Mouse (Mus musculus): ENCODE measurements around the gene Gm4737. TPM values are rescaled to one million over a fixed set of nuclear protein-coding genes. Genes with fewer than 3 reads are reported as not detected.

The Gm4737 gene
- total and polyA plus RNA-seq, 3 experiments: 51.4 to 154 (median 118) TPM

GRCm38 (mm10) chr16:46173039-46173438, 18.2 kb upstream of the Gm4737 start:
- Histone ChIP-seq H3K4me3 (replicated peaks in 1 of 3; ENCODE audit: low read depth in 2 of 3, low read length in 2 of 3, poor library complexity in 1 of 3) (no peak overlapping the region), H3K36me3 (replicated peaks in 1 of 2; ENCODE audit: control insufficient read depth in 1 of 2, insufficient read depth in 1 of 2, low read length in 1 of 2) (no peaks in the 10 kb centered on the region), H3K27ac (ENCODE audit: insufficient read depth, low read depth) (no peak overlapping the region), H3K9me3 (replicated peaks; ENCODE audit: low read length) (peaks cover 25% of the 10 kb centered on the region), H3K79me2 (replicated peaks; ENCODE audit: control insufficient read depth, extremely low read depth, insufficient read depth, poor library complexity, severe bottlenecking) (no peaks in the 10 kb centered on the region), H3K9ac (ENCODE audit: insufficient read depth, low read depth) (no peak overlapping the region), H3K4me2 (ENCODE audit: insufficient read depth, low read depth, poor library complexity, severe bottlenecking) (no peak overlapping the region), H3K27me3 (replicated peaks) (no peaks in the 10 kb centered on the region), H3K4me1 (ENCODE audit: control insufficient read depth in 1 of 2, insufficient read depth in 2 of 2) (no peaks in the 10 kb centered on the region)
- no peak for TF ChIP-seq JUN (IDR thresholded peaks at IDR 0.05; ENCODE audit: insufficient read depth, low read depth, low read length)
- TF ChIP-seq USF1 (IDR thresholded peaks at IDR 0.05; ENCODE audit: low read depth, low read length): no peak
- no peak for TF ChIP-seq BHLHE40 (IDR thresholded peaks at IDR 0.05; ENCODE audit: low read depth, low read length)
- TF ChIP-seq IRF4 (IDR thresholded peaks at IDR 0.05; ENCODE audit: low read depth, low read length): no peak
- no peak for TF ChIP-seq CHD1 (IDR thresholded peaks at IDR 0.05; ENCODE audit: low read depth, low read length)
- TF ChIP-seq EP300 (IDR thresholded peaks at IDR 0.05; ENCODE audit: low read length): no peak
- no peak for TF ChIP-seq ZMIZ1 (IDR thresholded peaks at IDR 0.05; ENCODE audit: low read depth, low read length)
- TF ChIP-seq MEF2A (IDR thresholded peaks at IDR 0.05; ENCODE audit: borderline replicate concordance, low read depth, low read length): no peak
- no peak for TF ChIP-seq ETS1 (conservative IDR thresholded peaks at IDR 0.05; ENCODE audit: low read depth, low read length)
- TF ChIP-seq GABPA (IDR thresholded peaks at IDR 0.05; ENCODE audit: insufficient replicate concordance, low read depth, low read length): no peak
- no peak for TF ChIP-seq ELF1 (IDR thresholded peaks at IDR 0.05; ENCODE audit: low read depth, low read length)
- no peak for TF ChIP-seq PAX5 (IDR thresholded peaks at IDR 0.05; ENCODE audit: low read length)
- no peak for TF ChIP-seq TCF12 (IDR thresholded peaks at IDR 0.05; ENCODE audit: low read depth, low read length)
- TF ChIP-seq MAZ (IDR thresholded peaks at IDR 0.05; ENCODE audit: low read depth, low read length): no peak
- no peak for TF ChIP-seq MAFK (IDR thresholded peaks at IDR 0.05; ENCODE audit: insufficient replicate concordance, low read length)
- in situ Hi-C loops (cut with MboI; ENCODE audit: low pct_ligation_motif_present, low pct_unique_long_range_greater_than_20kb, low sequenced_read_pairs) (no loop called here), dilution Hi-C loops (cut with MboI; ENCODE audit: extremely low pct_ligation_motif_present, extremely low pct_unique_long_range_greater_than_20kb, low sequenced_read_pairs) (no loop called here)
- no peak for DNase-seq (ENCODE audit: extremely low read depth)

- no peak for DNase-seq (ENCODE audit: extremely low read depth)
- in situ Hi-C loops (cut with MboI; ENCODE audit: low pct_ligation_motif_present, low pct_unique_long_range_greater_than_20kb, low sequenced_read_pairs): no loop called here
- Histone ChIP-seq H3K9me3 (replicated peaks; ENCODE audit: low read length) (peaks cover 30% of the 10 kb centered on the region), H3K27ac (ENCODE audit: insufficient read depth, low read depth) (no peak overlapping the region), H3K4me3 (replicated peaks in 1 of 3; ENCODE audit: low read depth in 2 of 3, low read length in 2 of 3, poor library complexity in 1 of 3) (no peak overlapping the region), H3K36me3 (replicated peaks in 1 of 2; ENCODE audit: control insufficient read depth in 1 of 2, insufficient read depth in 1 of 2, low read length in 1 of 2) (no peaks in the 10 kb centered on the region), H3K9ac (ENCODE audit: insufficient read depth, low read depth) (no peak overlapping the region), H3K79me2 (replicated peaks; ENCODE audit: control insufficient read depth, extremely low read depth, insufficient read depth, poor library complexity, severe bottlenecking) (no peaks in the 10 kb centered on the region), H3K4me2 (ENCODE audit: insufficient read depth, low read depth, poor library complexity, severe bottlenecking) (no peak overlapping the region), H3K27me3 (replicated peaks) (no peaks in the 10 kb centered on the region), H3K4me1 (ENCODE audit: control insufficient read depth in 1 of 2, insufficient read depth in 2 of 2) (no peaks in the 10 kb centered on the region)
- dilution Hi-C loops (cut with MboI; ENCODE audit: extremely low pct_ligation_motif_present, extremely low pct_unique_long_range_greater_than_20kb, low sequenced_read_pairs): no loop called here
- TF ChIP-seq UBTF (IDR thresholded peaks at IDR 0.05; ENCODE audit: low read depth, low read length) (no peak), RAD21 (IDR thresholded peaks at IDR 0.05; ENCODE audit: low read depth, low read length) (no peak), TCF12 (IDR thresholded peaks at IDR 0.05; ENCODE audit: low read depth, low read length) (no peak), ZKSCAN1 (IDR thresholded peaks at IDR 0.05; ENCODE audit: borderline replicate concordance, low read depth, low read length) (no peak), USF1 (IDR thresholded peaks at IDR 0.05; ENCODE audit: low read depth, low read length) (no peak), TBP (conservative IDR thresholded peaks at IDR 0.05; ENCODE audit: low read depth, low read length) (no peak), NELFE (IDR thresholded peaks at IDR 0.05; ENCODE audit: low read depth, low read length) (no peak), JUND (conservative IDR thresholded peaks at IDR 0.05; ENCODE audit: low read depth, low read length) (no peak), KAT2A (IDR thresholded peaks at IDR 0.05; ENCODE audit: insufficient replicate concordance, low read length) (no peak), POLR2AphosphoS2 (IDR thresholded peaks at IDR 0.05; ENCODE audit: low read depth, low read length) (no peak), PAX5 (IDR thresholded peaks at IDR 0.05; ENCODE audit: low read length) (no peak), JUN (IDR thresholded peaks at IDR 0.05; ENCODE audit: insufficient read depth, low read depth, low read length) (no peak), E2F4 (IDR thresholded peaks at IDR 0.05; ENCODE audit: insufficient replicate concordance, low read depth, low read length) (no peak), MAX (IDR thresholded peaks at IDR 0.05; ENCODE audit: low read length) (no peak), MAZ (IDR thresholded peaks at IDR 0.05; ENCODE audit: low read depth, low read length) (no peak), POLR2A (IDR thresholded peaks at IDR 0.05; ENCODE audit: low read depth, low read length) (no peak), CHD1 (IDR thresholded peaks at IDR 0.05; ENCODE audit: low read depth, low read length) (no peak)
These were observed 12.1 kb upstream of the Gm4737 start for GRCm38 (mm10) chr16:46166971-46167370.

All from CH12.LX (cell line).